Mouse (Mus musculus): ENCODE results near the gene Cachd1.

GRCm38 (mm10) chr4:100735936-100736349, 40.5 kb upstream of the Cachd1 start:
- TF ChIP-seq CTCF (IDR thresholded peaks at IDR 0.05; ENCODE audit: control insufficient read depth, insufficient read depth, low read length) (no peak), POLR2A (IDR thresholded peaks at IDR 0.05; ENCODE audit: borderline replicate concordance, control insufficient read depth, low read depth, low read length) (no peak)
